Mouse (Mus musculus): Measurements from ENCODE around the gene Ints7. TPM values are rescaled to one million over a fixed set of nuclear protein-coding genes. Genes with fewer than 3 reads are reported as not detected.
A peak's percentile ranks its signal among the peaks of the same experiment; 100 is the strongest.

Gene Ints7
- total RNA-seq (2021): 10 to 100 TPM; 10.4 to 11.4 TPM

DNA sequence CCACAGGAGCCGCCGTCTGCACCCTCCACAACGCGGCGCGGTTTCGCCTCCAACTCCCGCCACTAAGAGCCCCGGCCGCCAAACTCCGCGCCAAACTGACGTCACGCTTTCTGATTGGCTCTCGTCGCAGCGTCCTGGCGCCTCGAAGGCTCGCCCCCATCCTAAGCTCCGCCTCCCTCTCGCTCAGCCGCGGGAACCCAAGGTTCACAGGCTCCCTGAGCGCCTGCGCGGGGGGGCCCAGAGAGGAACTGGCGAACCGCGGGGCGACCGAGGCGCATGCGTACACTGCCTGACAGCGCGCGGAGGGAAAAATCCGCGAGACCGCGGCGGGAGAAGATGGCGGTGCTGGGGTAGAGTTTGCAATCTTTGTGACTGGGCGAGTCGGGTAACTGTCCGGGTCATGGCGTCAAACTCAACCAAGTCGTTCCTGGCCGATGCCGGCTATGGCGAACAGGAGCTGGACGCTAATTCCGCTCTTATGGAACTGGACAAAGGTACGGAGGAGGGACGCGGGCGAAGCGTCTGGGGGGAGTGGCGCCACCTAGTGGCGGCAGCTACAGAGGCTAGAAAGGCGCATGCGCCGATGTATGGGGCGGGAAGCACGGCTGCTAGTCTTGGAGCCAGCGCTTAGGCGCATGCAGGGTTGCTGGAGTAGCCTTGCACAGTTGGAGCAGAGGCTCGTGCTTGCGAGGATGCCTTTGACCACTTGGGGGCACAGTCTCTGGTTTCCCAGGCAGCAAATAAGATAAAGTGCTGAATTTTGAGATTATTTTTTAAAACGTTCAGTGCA, at the start of gene Ints7, which contains the start of gene Dtl:
Gene Ints7 (plus strand): TSS at position 179 of the 790 bp plus-strand sequence.
Gene Dtl (minus strand): TSS at position 87 of the 790 bp plus-strand sequence.
- peak; percentile 99 to 100 for DNase-seq
- intact Hi-C loops (cut with DNase I): loop anchor here (2.0 to 10.0 kb wide), 4 partner anchors 142 to 391 kb away; partner anchors contain the start of genes Lpgat1 and Slc30a1

DNA sequence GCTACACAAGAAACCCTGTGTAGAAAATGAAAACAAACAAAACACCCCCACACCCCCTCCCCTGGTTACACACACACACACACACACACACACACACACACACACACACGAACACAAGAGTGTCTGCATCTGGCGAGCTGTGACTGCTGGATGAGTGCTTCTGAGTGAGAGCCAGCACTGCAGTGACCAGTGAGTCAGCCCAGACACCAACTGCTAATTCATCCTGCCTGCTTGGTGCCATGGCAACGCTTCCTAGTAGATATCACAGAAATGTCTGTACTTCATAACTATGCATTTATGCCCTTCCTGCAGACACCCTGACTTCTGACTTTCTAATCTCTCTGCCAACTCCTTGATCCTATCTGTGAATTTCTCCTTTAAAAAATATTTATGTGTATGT, 48.3 kb upstream of the Ints7 start:
- no peak for DNase-seq
- intact Hi-C loops (cut with DNase I): no loop called here

DNA sequence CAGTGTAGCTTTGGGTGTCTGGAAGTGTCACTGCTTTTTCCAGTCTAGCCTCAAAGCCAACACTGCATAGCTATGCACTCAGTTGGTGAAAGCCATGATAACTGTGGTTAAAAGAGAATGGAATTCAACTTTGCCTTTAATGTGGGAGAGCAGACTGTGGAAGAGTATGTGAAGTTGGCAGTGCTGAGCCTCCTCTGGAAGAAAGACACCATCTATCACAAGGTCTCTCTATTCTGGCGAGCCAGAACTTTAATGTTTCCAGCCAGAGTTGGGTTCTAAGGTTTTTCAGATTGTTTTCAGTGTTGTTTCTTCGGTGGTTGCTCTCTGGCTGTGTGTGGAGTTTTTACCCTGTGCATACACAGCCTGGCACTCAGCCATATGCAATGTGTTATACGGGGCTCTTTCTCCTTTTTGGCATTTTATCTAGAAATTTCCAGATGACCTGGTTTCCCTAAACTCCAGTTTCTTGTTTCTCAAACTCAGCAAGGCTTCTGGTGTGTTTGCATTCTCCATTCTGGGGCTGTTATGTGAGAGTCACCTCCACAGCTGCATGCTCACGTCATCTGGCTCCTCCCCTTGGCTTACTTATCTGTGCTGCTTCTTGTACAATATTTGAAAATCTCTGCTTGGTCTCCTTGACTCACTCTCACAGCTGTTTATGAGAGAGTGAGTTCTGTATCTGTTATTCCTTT, 47.4 kb upstream of the Ints7 start:
- DNase-seq: peak in 1 of 2 experiments; percentile 23
- intact Hi-C loops (cut with DNase I): no loop called here

DNA sequence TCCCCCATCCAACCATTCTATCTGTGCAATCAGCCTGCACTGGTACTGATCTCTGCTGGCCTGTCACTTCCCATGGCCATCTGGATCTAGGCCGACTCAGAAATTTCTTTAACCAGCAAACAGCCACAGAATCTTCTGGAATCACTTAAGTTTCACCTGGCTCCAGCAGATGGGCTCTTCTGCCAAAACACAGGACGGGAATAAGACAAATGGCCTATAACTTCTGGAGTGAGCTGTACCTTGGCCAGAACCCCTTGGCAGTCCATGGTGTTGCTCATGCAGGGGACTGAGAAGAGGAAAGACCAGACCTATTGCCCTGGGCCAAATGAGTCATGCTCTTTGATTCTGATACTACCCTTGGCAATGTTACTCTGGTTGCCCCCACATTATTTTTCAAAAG, 46.0 kb upstream of the Ints7 start:
- peak; percentile 25 to 36 for DNase-seq
- intact Hi-C loops (cut with DNase I): no loop called here

DNA sequence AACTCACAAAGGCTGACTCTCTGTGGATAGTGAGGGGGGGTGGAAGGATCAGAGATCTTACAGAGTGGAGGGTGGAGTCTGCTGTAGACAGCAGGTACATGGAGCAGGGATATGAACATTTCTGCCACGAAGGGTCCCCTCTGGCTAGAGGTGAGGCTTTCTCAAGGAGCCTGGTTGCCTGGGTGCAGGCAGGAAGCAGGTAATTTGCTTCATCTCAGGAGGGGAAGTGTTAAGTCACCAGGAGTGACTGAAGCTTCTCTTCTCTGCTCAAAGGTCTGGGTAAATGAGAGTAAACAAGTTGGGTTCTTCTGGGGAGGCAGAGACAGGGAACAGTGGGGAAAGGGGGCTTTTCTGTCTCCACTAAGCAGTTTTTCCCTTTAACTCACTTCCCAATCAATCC, 44.4 kb upstream of the Ints7 start:
- no peak for DNase-seq
- intact Hi-C loops (cut with DNase I): no loop called here

DNA sequence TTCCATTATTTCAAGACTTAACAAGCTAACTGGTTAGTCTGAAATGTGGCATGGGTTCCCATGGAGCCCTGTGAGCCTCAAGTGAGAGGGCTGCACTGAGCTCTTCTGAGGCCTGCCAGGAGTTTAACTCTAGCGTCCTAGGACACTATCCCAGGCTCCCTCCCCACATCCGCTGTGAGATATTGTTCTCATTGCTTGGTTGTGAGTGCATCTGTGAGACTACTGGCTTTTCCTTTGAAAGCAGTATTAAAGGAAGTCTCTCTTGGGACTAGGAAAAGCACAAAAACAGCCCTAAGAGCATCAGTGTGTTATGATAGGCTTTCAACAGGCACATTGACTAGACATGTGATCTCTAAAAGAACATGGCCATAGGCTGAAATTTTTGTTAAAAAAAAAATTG, 40.5 kb upstream of the Ints7 start:
- intact Hi-C loops (cut with DNase I): no loop called here
- DNase-seq: no peak

DNA sequence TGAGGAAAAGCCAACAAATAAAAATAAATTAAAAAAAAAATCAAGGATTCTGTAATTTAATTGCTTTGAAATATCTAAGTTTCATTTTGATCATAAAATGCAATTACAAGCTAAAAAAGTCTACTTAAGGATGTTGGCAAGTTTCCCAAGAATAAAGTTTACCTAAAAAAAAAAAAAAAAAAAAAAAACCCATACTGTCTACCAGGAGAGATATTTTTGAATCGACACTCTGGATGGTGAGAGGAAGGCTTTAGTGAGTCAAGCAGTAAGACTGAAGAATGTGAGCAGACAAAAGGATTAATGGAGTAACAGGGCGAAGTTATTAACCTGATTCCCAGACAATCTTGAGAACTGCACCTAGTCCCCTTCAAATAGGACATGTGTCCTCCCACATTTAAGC, 35.1 kb upstream of the Ints7 start:
- intact Hi-C loops (cut with DNase I): no loop called here
- DNase-seq: no peak

DNA sequence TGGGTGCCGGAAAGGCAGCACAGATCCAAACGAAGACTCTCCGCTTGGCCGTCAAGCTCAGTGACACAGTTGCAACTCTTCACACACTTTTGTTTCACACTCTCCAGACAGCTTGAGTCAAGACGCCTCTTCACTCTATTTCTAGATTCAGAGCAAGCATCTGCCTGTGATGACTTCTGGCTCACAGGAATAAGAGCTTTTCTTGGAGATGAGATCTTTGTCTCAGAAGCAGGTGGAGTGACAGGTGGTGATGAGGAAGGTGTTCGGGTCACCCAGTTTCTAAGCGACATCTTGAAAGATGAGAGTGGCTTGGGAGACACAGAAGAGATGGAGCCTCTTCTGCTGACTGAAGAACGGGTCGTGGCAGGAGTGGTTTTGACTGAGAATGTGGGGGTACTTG, 34.4 kb upstream of the Ints7 start:
- DNase-seq: no peak
- intact Hi-C loops (cut with DNase I): no loop called here

DNA sequence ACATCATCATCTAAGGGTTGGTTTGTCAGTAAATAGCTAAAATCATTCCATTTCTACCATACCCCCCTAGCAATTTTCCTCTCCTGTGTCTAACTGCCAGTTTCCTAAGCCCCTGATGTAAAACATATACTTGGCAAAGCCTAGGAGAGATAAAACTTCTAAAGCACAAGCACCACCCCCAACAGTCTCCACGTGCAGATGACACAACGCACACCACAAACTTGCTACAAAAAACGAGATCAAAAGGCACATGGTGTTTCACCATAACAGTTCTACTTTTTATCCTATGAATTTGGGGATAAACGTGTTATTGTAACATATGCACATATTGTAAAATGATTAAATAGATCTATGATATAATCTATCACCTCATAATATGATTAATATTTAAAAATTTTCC, 33.8 kb upstream of the Ints7 start:
- intact Hi-C loops (cut with DNase I): no loop called here

DNA sequence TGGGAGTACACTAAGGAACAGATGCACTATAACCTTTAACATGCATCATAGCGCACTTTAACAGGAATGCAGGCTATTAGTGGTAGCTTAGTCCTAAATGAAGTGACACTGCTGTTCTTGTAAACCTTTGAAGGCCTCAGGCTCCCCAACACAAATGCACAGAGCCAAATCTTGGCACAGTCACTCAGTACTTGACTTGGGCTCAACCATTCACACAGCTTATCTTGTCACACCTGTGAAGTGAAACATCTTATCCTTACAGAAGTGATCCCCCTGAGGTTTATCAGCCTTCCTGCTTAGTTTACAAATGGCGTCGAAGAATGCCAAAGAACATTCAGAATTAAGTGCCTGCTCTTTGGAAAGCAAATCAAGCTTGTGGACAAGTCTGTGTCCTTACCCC, 31.7 kb upstream of the Ints7 start:
- DNase-seq: no peak
- intact Hi-C loops (cut with DNase I): no loop called here

More for the DNA sequence above, 33.8 kb upstream of the Ints7 start:
- DNase-seq: no peak

DNA sequence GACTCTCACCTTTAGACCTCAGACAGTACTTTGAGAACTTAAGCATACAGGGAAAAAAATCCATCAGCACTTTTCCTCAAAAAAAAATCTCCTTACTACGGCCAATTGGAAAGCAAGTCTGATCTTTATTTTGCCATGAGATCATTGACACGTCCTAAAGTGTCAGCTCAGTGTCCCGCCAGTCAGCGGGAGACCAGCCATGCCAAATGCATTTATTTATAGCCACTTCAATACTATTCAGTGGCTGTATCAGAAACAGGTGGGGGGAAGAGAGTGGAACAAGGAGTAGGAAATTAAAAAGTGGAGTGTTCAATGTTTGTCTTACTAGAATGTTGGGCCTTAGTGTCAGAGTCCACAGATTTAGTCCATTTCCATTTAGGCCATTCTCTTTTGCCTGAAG, 24.6 kb upstream of the Ints7 start:
- DNase-seq: no peak
- intact Hi-C loops (cut with DNase I): no loop called here

DNA sequence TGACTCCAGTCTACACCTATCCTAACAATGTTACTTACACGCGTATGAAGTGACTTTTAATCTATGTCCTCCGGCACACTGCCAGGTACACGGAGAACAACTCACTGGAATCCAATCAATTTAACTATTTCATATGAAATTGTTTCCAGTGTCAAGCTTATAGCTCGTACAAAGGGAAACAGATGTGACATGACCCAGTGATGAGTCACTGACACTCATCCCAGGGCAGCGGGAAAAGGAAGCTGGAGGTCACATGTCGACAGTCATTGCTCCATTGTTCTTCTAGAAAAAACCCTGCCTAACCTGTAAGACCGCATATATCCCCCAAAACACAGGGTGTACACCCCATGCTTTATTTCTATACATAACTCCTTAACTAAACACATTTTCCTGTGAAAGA, 18.3 kb upstream of the Ints7 start:
- DNase-seq: no peak
- intact Hi-C loops (cut with DNase I): loop anchor here (5.0 kb wide), 1 partner anchor 65 kb away; no protein-coding TSS in a partner anchor

DNA sequence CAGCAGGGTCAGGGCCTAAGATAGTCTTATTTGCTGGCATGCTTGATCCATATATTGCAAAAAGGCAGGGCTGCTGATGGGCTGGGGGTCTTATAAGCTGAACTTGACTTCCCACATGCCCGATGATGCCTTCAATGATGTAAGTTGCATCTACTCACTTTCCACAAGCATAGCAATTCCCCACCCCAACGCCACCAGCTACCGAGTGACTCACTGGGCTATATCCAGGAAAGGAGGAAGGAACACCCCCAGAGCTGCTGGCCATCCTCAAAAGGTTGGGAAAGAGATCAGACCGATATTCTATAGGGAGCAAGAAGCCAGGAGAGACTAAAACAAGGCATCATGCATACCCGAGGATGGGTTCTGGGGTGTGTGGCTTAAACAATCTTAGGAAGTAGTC, 15.7 kb upstream of the Ints7 start:
- intact Hi-C loops (cut with DNase I): loop anchor here (5.0 to 10.0 kb wide), 3 partner anchors 67 to 615 kb away; no protein-coding TSS in a partner anchor
- no peak for DNase-seq

DNA sequence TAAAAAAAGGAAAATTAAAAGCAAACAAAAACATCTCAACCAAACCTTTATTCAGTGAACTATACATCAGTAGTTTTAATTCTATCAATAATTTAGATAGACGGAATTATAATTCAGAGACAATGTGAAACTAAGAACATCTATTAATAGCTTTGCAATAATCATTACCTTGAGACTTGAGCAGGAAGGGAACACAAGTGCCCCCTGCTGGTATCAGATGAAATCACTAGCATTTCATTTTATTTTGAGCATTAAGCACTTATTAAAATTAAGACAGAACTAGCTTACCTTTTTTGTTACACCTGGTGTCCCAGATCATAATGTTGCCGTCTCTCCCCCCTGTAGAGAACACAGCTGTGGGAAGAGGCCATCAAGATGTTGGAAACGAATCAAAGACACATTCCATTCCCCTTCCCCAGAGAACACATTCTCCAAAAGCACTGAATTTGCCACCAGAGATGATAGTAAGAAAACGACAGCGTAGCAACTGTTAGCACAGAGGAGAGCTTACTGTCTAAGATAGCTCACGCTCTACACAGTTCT, 12.5 kb upstream of the Ints7 start:
- intact Hi-C loops (cut with DNase I): loop anchor here (1.0 to 10.0 kb wide), 5 partner anchors 81 to 618 kb away; no protein-coding TSS in a partner anchor
- DNase-seq: peak; percentile 39 to 41

DNA sequence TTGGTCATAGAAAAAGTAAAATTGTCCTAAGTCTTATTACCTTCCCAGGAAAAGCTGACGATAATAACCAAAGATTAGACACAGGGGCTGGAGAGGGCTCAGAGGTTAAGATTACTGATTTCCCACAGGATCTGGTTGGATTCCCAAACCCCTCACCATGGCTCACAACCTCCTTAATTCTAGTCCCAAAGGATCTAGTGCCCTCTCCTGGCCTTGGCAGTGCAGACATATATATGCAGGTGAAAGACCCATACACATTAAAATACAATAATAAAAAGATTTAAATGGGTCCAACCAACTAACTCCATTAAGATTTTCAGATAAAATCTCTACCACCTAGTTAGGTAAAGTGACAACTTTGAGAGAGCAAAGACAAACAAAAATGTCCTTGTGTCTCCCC, 7.6 kb upstream of the Ints7 start:
- intact Hi-C loops (cut with DNase I): loop anchor here (1.0 to 10.0 kb wide), 2 partner anchors 256 to 623 kb away; no protein-coding TSS in a partner anchor
- peak; percentile 22 to 28 for DNase-seq

DNA sequence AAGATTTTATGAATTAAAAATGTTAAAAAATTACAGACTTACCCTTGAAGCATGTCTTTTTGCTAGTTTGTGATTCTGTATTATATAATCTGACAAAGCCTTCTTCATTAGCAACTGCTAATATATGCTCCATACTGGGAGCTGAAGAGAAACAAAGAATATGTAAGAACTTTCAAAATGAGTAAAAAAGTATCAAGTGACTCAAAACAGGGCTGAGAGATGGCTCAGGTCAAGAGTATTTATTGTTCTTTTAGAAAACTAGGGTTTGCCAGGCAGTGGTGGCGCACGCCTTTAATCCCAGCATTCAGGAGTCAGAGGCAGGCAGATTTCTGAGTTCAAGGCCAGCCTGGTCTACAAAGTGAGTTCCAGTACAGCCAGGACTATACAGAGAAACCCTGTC, 5.8 kb upstream of the Ints7 start:
- DNase-seq: no peak
- intact Hi-C loops (cut with DNase I): loop anchor here (10.0 kb wide), 2 partner anchors 385 to 625 kb away; no protein-coding TSS in a partner anchor

DNA sequence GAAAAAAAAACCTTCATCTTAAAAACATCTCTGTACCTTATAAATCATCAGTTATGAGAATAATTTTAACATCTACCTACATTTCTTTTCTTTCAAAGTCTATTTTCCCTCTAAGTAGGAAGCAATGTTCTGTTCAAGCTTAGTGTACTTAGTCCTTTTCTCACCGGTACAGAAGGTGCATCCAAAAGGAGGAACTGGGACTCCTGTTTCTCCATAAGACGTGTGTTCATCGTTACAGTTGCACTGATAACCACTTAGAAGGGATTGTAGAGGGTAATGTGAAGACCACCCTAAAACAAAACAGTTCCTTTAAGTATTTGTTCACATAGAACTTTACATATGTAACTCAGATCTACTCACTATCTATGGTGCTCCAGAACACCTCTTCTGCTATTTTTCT, 5.0 kb upstream of the Ints7 start:
- DNase-seq: no peak
- intact Hi-C loops (cut with DNase I): loop anchor here (10.0 kb wide), 1 partner anchor 386 kb away; no protein-coding TSS in a partner anchor

DNA sequence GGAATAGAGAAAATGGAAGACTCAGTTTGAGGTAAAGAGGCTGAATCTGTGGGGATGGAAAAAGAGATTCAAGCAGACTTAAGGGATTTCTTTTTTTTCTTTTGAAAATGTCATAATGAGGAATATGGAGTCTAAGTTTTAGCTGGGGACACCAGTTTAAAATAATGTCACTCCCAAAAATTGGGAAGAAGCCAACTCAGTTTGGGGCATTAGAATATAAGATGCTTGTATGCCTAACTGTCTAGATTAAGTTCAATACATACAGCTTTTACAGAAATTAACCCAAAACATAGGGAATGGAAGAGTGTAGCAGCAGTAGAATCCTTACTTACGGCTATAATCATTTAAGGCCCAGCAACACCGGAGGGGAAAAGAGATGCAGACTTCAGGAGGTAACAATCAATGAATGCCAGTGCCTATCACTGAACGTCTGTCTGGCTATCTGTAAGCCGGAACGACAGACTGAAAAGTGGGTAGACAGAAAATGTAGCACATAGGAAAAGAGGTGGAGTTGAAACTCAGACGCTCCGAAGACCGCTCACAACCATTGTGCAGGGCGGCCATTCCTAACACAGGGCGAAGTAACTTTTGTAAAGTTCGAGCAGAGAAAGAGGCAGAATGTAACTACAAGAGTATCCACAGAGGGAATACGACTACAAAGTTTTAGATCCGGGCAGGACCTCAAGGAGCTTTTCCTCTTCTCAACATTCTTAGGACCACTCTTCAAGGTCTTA, 1.4 kb upstream of the Ints7 start:
- no peak for DNase-seq
- intact Hi-C loops (cut with DNase I): loop anchor here (10.0 kb wide), 1 partner anchor 389 kb away; no protein-coding TSS in a partner anchor

DNA sequence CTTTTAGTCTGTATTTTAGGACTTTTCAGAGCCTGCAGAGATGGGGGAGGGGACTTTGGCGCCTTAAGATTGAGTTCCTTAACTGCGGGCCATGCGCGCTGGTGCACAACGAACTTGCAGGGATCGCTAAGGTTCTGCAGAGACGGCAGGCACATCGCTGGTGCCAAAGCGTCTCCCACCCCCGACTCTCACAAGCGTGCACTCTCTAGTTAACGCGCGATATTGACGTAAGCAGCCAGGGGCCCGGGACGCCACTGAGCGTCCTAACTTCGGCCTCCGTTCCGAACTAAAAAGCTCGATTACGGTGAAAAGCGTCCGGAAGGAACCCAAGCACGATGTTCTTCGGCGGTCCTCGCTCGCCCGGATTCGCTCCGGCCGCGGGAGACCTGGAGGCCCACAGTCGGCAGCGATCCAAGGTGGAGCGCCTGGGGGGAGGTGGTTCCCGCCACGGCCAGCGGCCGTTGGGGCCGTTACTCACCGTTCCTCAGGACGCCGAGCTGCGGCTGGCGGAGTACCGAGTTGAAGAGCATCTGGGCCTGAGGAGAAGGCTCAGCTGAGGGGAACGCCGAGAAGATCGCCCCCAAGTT, 472 bp upstream of the Ints7 start:
- intact Hi-C loops (cut with DNase I): loop anchor here (5.0 to 10.0 kb wide), 3 partner anchors 142 to 390 kb away; partner anchors contain the start of genes Lpgat1 and Slc30a1
- no peak for DNase-seq

DNA sequence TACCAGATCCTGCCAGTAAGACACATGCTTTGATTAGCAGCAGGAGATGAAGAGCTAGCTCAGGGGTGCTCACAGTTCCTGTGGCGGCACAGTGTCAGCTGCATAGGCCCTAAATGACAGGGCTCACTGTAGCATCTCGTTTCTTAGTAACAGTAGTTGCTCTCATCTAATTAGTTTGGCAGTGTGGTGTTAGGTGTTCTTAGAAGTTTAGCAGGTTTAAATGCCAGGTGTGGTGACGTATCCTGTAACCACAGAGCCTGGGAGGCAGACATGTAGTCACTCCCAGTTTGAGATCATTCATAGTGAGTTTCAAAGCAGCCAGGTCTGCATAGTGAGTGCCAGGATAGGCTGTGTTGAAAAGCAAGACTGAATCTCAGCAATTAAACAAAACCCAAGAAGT, 4.1 kb downstream of the Ints7 start:
- no peak for DNase-seq
- intact Hi-C loops (cut with DNase I): loop anchor here (5.0 to 10.0 kb wide), 3 partner anchors 138 to 395 kb away; partner anchors contain the start of genes Lpgat1 and Slc30a1
